Mouse (Mus musculus) embryonic facial prominence, embryonic 14.5 days (tissue): Measurements from ENCODE around the gene Pnp2. TPM values are rescaled to one million over a fixed set of nuclear protein-coding genes. Genes with fewer than 3 reads are reported as not detected.
A peak's percentile ranks its signal among the peaks of the same experiment; 100 is the strongest.

Experiments
- ATAC-seq: fragments of 200-750 bp; cut with Nextera tagmentation; 2 replicates; pipeline ENCODE4 v1.8.0; 2017; ENCODE audit warnings: low read depth, moderate number of reproducible peaks, moderate TSS enrichment
- DNase-seq: peaks from one replicate; pipeline ENCODE4 v3.0.0-alpha.2; 2015; ENCODE audit warnings: low spot score
- H3K27ac ChIP-seq: fragments of 300-500 bp; sonication (generic); replicated peaks from 2 replicates; pipeline ENCODE4 v1.5.1; 2014; ENCODE audit warnings: low read depth, mild to moderate bottlenecking, low read length, moderate library complexity
- H3K27me3 ChIP-seq: fragments of 300-500 bp; sonication (generic); replicated peaks from 2 replicates; pipeline ENCODE4 v1.6.1; 2014; ENCODE audit warnings: low read length; ENCODE audit not compliant: control insufficient read depth, insufficient read depth
- H3K36me3 ChIP-seq: fragments of 300-500 bp; sonication (generic); 2 replicates; pipeline ENCODE4 v1.6.1; 2014; ENCODE audit warnings: low read length, mixed read lengths; ENCODE audit not compliant: control insufficient read depth, insufficient read depth
- H3K4me1 ChIP-seq: fragments of 300-500 bp; sonication (generic); 2 replicates; pipeline ENCODE4 v1.6.1; 2014; ENCODE audit warnings: antibody characterized with exemption, low read length; ENCODE audit not compliant: control insufficient read depth, insufficient read depth
- H3K4me2 ChIP-seq: fragments of 300-500 bp; sonication (generic); 2 replicates; pipeline ENCODE4 v1.6.1; 2014; ENCODE audit warnings: low read depth, mild to moderate bottlenecking, low read length, moderate library complexity, mixed read lengths
- H3K4me3 ChIP-seq: fragments of 300-500 bp; sonication (generic); 2 replicates; pipeline ENCODE4 v1.5.1; 2014; ENCODE audit warnings: low read depth, mild to moderate bottlenecking, low read length
- H3K9ac ChIP-seq: fragments of 300-500 bp; sonication (generic); 2 replicates; pipeline ENCODE4 v1.6.1; 2014; ENCODE audit warnings: low read depth, mild to moderate bottlenecking, low read length, moderate library complexity, mixed read lengths
- H3K9me3 ChIP-seq: fragments of 300-500 bp; sonication (generic); 2 replicates; pipeline ENCODE4 v1.6.1; 2016; ENCODE audit warnings: low read length; ENCODE audit not compliant: control insufficient read depth
- WGBS: fragments of 180-500 bp; shearing (Covaris S2); extraction: QIAGEN DNeasy Blood & Tissue Kit; methylation state at CpG from one replicate; pipeline ENCODE4 v1.1.7; 2014; 5-methylcytosine and 5-hydroxymethylcytosine counted together
- polyA plus RNA-seq: library from polyadenylated mRNA; unstranded; fragments of >200 nt; fragmentation: Nextera tagmentation; extraction: Ambion mirVana; gene quantifications from 2 replicates; pipeline ENCODE4 v1.2.1, GENCODE M21; 2014

Pnp2 gene
- polyA plus RNA-seq, 1 experiment from 2014 or later = 0.45 TPM

DNA sequence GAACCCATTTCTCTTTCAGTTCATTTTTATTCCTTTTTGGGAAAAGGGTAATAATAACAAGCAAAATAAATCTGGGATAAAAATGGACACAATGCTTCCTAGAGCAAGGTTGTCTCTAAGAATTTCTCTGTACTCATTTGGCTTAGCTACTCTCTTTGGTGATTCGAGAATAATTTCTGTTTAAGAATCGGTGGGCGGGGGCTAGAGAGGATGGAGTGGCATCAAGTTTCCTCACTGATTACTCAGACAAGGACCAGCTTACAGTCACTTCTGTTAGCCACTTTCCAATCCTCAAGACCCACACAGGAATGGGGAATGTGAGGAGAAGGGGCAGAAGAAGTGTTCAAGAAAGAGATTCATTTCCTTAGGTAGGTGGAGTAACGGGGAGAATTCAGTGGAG lies 53.0 kb downstream of the Pnp2 start:
- Histone ChIP-seq H3K9ac (no peak overlapping the region), H3K27ac (peak overlapping the region; percentile 94), H3K36me3 (no peaks in the 10 kb centered on the region), H3K4me1 (peaks cover 8% of the 10 kb centered on the region; the same call in 1 of the 2 replicates), H3K4me2 (no peak overlapping the region), H3K27me3 (no peaks in the 10 kb centered on the region), H3K4me3 (no peak overlapping the region), H3K9me3 (no peaks in the 10 kb centered on the region)
- no peak for DNase-seq
- no peak for ATAC-seq
- 65% methylated on average over 4 of the region's 4 CpGs for WGBS

DNA sequence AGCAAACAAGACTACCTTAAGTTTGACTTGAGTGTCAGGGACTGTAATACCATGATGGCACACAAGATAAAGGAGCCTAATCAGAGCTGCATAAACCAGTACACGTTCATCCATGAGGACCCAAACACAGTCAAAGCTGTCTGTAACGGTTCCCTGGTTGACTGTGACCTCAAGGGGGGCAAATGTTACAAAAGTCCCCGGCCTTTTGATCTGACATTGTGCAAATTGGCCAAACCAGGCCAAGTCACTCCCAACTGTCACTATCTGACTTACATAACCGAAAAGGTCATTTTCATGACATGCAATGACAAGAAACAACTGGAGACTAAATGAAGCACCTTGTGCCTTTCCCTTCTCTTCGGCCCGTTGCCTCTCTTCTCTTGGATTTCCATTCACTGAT lies 53.8 kb downstream of the Pnp2 start:
- Histone ChIP-seq H3K36me3 (no peaks in the 10 kb centered on the region), H3K4me1 (peaks cover 8% of the 10 kb centered on the region; the same call in 1 of the 2 replicates), H3K4me3 (no peak overlapping the region), H3K27me3 (no peaks in the 10 kb centered on the region), H3K27ac (peak overlapping the region; percentile 94; the same call in 1 of the 2 replicates), H3K9me3 (no peaks in the 10 kb centered on the region), H3K9ac (no peak overlapping the region), H3K4me2 (no peak overlapping the region)
- ATAC-seq (no peak), DNase-seq (no peak)
- 91% methylated on average over 6 of the region's 6 CpGs for WGBS

Other genes with a start within 250 kb of the Pnp2 start
- gene Olfr748, start 248.6 kb upstream of the Pnp2 start, polyA plus RNA-seq = 0.10 and 0.31 TPM in 2 replicates
- gene Olfr749, start 210.9 kb upstream of the Pnp2 start, polyA plus RNA-seq = not detected in 2 replicates
- 57.7 and 68.7 TPM in 2 replicates for gene Ttc5, start 170.5 kb upstream of the Pnp2 start, polyA plus RNA-seq
- gene Ccnb1ip1, start 148.3 kb upstream of the Pnp2 start, polyA plus RNA-seq = not detected in 2 replicates
- 53.3 and 57.2 TPM in 2 replicates for gene Parp2, start 148.2 kb upstream of the Pnp2 start, polyA plus RNA-seq
- gene Tep1, start 85.4 kb upstream of the Pnp2 start, polyA plus RNA-seq = 8.4 and 10.3 TPM in 2 replicates
- gene Klhl33, start 58.5 kb upstream of the Pnp2 start, polyA plus RNA-seq = 0.21 and 0.28 TPM in 2 replicates
- 138 and 153 TPM in 2 replicates for gene Osgep, start 31.1 kb upstream of the Pnp2 start, polyA plus RNA-seq
- gene Apex1, start 31.0 kb upstream of the Pnp2 start, polyA plus RNA-seq = 177 and 204 TPM in 2 replicates
- 42.0 and 54.8 TPM in 2 replicates for gene Pip4p1, start 25.1 kb upstream of the Pnp2 start, polyA plus RNA-seq
- 51.5 and 51.7 TPM in 2 replicates for gene Pnp, start 24.9 kb upstream of the Pnp2 start, polyA plus RNA-seq
- not detected in 2 replicates for gene Gm49342, start 11.5 kb upstream of the Pnp2 start, polyA plus RNA-seq
- gene Rnase10, start 51.8 kb downstream of the Pnp2 start, polyA plus RNA-seq = 0.29 and 0.48 TPM in 2 replicates
- not detected in 2 replicates for gene Rnase9, start 85.9 kb downstream of the Pnp2 start, polyA plus RNA-seq
- gene Rnase11, start 94.2 kb downstream of the Pnp2 start, polyA plus RNA-seq = not detected in 2 replicates
- 0.49 TPM in 1 of 2 replicates, not detected in the other for gene Rnase12, start 101.7 kb downstream of the Pnp2 start, polyA plus RNA-seq
- gene Olfr750, start 118.4 kb downstream of the Pnp2 start, polyA plus RNA-seq = not detected in 2 replicates
- gene Rnase4, start 135.1 kb downstream of the Pnp2 start, polyA plus RNA-seq = 63.8 and 73.0 TPM in 2 replicates
- 8.8 and 10.3 TPM in 2 replicates for gene Ang, start 135.2 kb downstream of the Pnp2 start, polyA plus RNA-seq
- gene Eddm3b, start 158.4 kb downstream of the Pnp2 start, polyA plus RNA-seq = not detected in 2 replicates
- gene Rnase6, start 167.9 kb downstream of the Pnp2 start, polyA plus RNA-seq = 1.3 TPM in 2 replicates
- 0.48 and 1.1 TPM in 2 replicates for gene Rnase1, start 190.8 kb downstream of the Pnp2 start, polyA plus RNA-seq
- gene Rnase2b, start 206.3 kb downstream of the Pnp2 start, polyA plus RNA-seq = not detected in 2 replicates
- not detected in 2 replicates for gene Ang2, start 243.2 kb downstream of the Pnp2 start, polyA plus RNA-seq
- gene Ear14, start 247.4 kb downstream of the Pnp2 start, polyA plus RNA-seq = not detected in 2 replicates